In the genomic region with DNA sequence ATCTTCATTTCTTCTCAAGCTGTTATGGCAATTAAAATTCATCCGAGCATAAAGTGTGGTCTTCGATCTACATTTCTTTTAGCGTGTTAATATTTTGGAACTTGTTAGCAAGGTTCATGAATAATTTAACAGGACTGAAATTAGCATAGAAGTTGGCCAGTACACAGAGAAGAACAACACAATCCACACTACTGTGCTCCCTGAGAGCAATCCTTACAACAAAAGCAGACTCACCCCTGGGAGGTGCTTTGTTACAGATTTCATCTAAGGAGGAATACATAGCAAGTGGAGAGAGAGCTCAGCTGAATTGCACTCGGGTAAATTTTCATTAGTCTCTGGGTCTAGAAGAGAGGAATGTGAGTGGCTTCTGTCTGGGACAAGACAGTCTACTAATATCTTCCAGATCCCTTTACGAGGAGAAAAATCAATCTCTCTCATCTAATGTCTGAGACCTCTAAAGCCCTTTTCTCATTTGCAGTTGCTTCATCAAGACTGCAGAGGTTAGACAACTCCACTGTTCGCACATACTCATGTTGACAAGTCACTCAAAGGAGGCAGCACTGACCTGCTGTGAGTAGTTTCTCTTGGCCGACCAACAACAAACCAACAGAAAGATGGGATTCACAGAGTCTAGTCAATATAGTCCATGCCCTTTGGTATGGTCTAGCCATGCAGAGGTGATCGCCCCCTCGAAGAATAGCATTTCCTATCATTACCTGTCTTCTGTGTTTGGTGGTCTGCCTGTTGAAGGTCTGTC, we compare ENCODE assay signal across 16 mouse cellular contexts.
DNase-seq lines count a peak whose midpoint lies in the region; ATAC-seq and TF ChIP-seq lines count a peak whose summit lies in the region.
"Had no signal": no experiment of that assay in that cellular context is flagged by ENCODE, and none has a peak within 500 bp of the region (broad histone marks: within the 10 kb centered on the region; RNA-seq: fewer than 3 reads in every experiment).

No protein-coding gene starts in this region.

- no peaks in the 10 kb centered on the region for H3K27me3 ChIP-seq in hindbrain, embryonic 12.5 days
- H3K27me3 ChIP-seq in midbrain, embryonic 16.5 days (ENCODE audit: control insufficient read depth, insufficient read depth, low read depth, low read length) = no peaks in the 10 kb centered on the region
- H3K27me3 ChIP-seq: liver, embryonic 15.5 days had no signal

- no peaks in the 10 kb centered on the region for H3K36me3 ChIP-seq in hindbrain, embryonic 12.5 days
- no peaks in the 10 kb centered on the region; the same call in 1 of the 2 replicates for H3K36me3 ChIP-seq in midbrain, embryonic 16.5 days (ENCODE audit: control insufficient read depth, insufficient read depth, low read length)
- H3K36me3 ChIP-seq: liver, embryonic 15.5 days had no signal

- intact Hi-C loops in left cerebral cortex, postnatal 10 days (cut with DNase I) = no loop called here

- no peak overlapping the region for H3K9ac ChIP-seq in hindbrain, embryonic 12.5 days
- no peak overlapping the region for H3K9ac ChIP-seq in midbrain, embryonic 16.5 days (ENCODE audit: low read depth, low read length)
- H3K9ac ChIP-seq: liver, embryonic 15.5 days had no signal

- TF ChIP-seq POLR2A in brain, embryonic 14.5 days (IDR thresholded peaks at IDR 0.05; ENCODE audit: borderline replicate concordance, extremely low read depth, insufficient read depth, insufficient read length, poor library complexity, severe bottlenecking) = no peak

- H3K27ac ChIP-seq in hindbrain, embryonic 12.5 days = no peak overlapping the region; the same call in 1 of the 2 replicates
- H3K27ac ChIP-seq in midbrain, embryonic 16.5 days (ENCODE audit: low read length) = no peak overlapping the region
- H3K27ac ChIP-seq: liver, embryonic 15.5 days had no signal

- H3K4me3 ChIP-seq in hindbrain, embryonic 12.5 days = no peak overlapping the region
- H3K4me3 ChIP-seq in midbrain, embryonic 16.5 days (ENCODE audit: low read depth, low read length) = no peak overlapping the region
- H3K4me3 ChIP-seq: liver, embryonic 15.5 days had no signal

- no peak for TF ChIP-seq CTCF in brain, embryonic 14.5 days (IDR thresholded peaks at IDR 0.05; ENCODE audit: borderline replicate concordance, extremely low read depth, insufficient read depth, insufficient read length)

- WGBS in hindbrain, embryonic 12.5 days = 47% methylated on average over 9 of the region's 9 CpGs
- 37% methylated on average over 9 of the region's 9 CpGs for whole genome bisulfite sequencing in midbrain, embryonic 16.5 days

- H3K9me3 ChIP-seq in hindbrain, embryonic 12.5 days (replicated peaks) = no peaks in the 10 kb centered on the region
- H3K9me3 ChIP-seq in midbrain, embryonic 16.5 days (replicated peaks; ENCODE audit: control insufficient read depth, low read length, poor library complexity, severe bottlenecking) = no peaks in the 10 kb centered on the region
- H3K9me3 ChIP-seq: liver, embryonic 15.5 days had no signal

- peak; percentile 62 for ATAC-seq in frontal cortex, adult (ENCODE audit: low TSS enrichment)
- ATAC-seq in hindbrain, embryonic 12.5 days (ENCODE audit: low FRiP score) = peak; percentile 65; the same call in 1 of the 2 replicates
- peak; percentile 74; the same call in 1 of the 2 replicates for ATAC-seq in midbrain, embryonic 16.5 days

- H3K4me2 ChIP-seq in hindbrain, embryonic 12.5 days (replicated peaks) = no peak overlapping the region
- H3K4me2 ChIP-seq in midbrain, embryonic 16.5 days (ENCODE audit: low read length) = no peak overlapping the region
- H3K4me2 ChIP-seq: liver, embryonic 15.5 days had no signal

- no peak for DNase-seq in frontal cortex, adult 2 months (ENCODE audit: extremely low spot score in 1 of 2, low spot score in 1 of 2)
- peak; percentile 62 for DNase-seq in brain, embryonic 14.5 days (ENCODE audit: low read depth)
- DNase-seq in ovary, postnatal 36 days (ENCODE audit: low spot score) = no peak
- no peak for DNase-seq in left cerebral cortex, postnatal 10 days (ENCODE audit: extremely low spot score in 1 of 2, low spot score in 2 of 2)
- DNase-seq: adrenal gland, postnatal 14 days; B cell, adult 2 months; cerebellum, adult 2 months; gastrocnemius, postnatal 25 days; kidney, adult 8-10 months; kidney, postnatal 25 days; lung, postnatal 10 days; thymus, postnatal 36 days had no signal

- H3K4me1 ChIP-seq in hindbrain, embryonic 12.5 days = peaks cover 6% of the 10 kb centered on the region; the same call in 1 of the 2 replicates
- H3K4me1 ChIP-seq in midbrain, embryonic 16.5 days (ENCODE audit: control insufficient read depth, insufficient read depth, low read length) = peaks cover 3% of the 10 kb centered on the region; the same call in 1 of the 2 replicates
- H3K4me1 ChIP-seq: liver, embryonic 15.5 days had no signal
